Mouse (Mus musculus): Measurements from ENCODE around the gene Tent4a. TPM values are rescaled to one million over a fixed set of nuclear protein-coding genes. Genes with fewer than 3 reads are reported as not detected.

The Tent4a gene
- polyA plus RNA-seq (2012; rRNA removed) = 14.4 and 14.6 TPM in 2 replicates

GRCm38 (mm10) chr13:69534334-69534653 lies at the start of gene Tent4a:
Gene Tent4a (minus strand): TSS chr13:69534617.

DNA sequence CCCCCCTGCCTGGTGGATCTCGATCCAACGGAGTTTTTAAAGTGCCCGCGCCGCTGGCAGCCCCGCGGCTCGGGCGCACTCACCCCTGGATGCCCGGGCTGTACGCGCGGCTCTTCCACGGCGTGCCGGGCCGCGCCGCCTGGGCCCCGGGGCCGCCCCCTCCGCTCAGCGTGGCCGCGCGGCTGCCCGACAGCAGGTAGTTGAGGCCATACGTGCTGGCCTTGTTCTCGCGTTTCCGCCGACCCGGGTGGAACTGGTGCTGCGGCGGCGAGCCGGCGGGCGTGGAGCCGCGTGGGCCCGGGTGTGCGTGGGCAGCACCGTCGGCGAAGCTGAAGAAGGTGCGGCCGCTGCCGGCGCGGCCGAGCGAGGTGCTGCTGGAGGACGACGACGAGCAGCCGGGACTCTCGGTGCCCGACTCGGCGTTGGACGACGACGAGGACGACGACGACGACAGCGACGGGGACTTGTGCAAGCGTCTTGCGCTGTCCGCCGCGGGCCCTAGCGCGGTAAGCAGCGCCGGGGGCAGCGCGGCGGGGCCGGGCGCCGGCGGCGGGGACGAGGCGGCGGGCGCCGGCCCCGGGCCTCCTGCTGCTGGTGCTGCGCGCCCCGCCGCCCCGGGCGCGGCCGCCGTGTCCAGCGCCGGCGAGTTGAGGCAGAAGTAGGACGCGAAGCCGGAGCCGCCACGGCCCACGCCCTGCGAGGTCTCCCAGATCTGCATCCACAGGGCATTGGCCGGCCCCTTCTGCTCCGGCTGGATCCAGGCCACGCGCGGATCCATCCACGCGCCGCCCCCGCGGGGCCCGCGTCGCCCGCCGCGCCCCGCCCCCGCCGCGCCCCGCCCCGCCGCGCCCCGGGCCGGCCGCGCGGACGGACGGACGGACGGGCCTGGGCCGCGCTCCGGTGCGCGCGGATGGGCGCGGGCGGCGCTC lies 748 bp downstream of the Tent4a start, which contains the start of gene Nsun2:
TSS of gene Nsun2 (plus strand) at position 342 of the 929 bp plus-strand sequence.

Other genes with a start within 250 kb of the Tent4a start
- gene Nsun2, start 871 bp downstream of the Tent4a start, polyA plus RNA-seq (2012; rRNA removed) = 30.3 and 32.6 TPM in 2 replicates
- gene Srd5a1, start 76.8 kb upstream of the Tent4a start, polyA plus RNA-seq (2012; rRNA removed) = 10.2 and 16.0 TPM in 2 replicates
- 0.23 and 0.41 TPM in 2 replicates for gene Ube2ql1, start 205.3 kb upstream of the Tent4a start, polyA plus RNA-seq (2012; rRNA removed)